ENCODE assay signal across 21 mouse cellular contexts in the genomic region with DNA sequence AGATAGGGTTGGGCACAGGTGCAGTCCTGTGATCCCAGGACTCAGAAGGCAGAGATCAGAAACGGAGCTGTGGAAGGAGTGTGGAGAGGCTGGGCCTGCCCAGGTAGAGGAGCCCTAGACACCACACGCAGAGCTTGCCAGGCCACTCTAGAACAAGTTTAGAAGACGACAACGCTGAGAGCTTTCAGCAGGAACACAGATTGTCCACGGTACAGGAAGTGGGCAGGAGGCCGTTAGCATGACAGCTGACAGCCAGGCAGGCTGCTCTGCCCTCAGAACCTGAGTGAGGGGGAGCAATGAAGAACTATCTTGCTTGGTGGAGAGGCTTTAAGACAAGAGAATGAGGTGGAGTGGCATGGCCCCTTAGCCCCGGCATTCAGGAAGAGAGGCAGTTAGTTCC. TPM values are rescaled to one million over a fixed set of nuclear protein-coding genes. Genes with fewer than 3 reads are reported as not detected.
DNase-seq lines count a peak whose midpoint lies in the region; ATAC-seq lines count a peak whose summit lies in the region.
"Had no signal": no experiment of that assay in that cellular context is flagged by ENCODE, and none has a peak within 500 bp of the region (broad histone marks: within the 10 kb centered on the region; RNA-seq: fewer than 3 reads in every experiment).

No protein-coding gene starts in this region.

- peaks cover 22% of the 10 kb centered on the region for H3K36me3 ChIP-seq in heart, embryonic 16.5 days (ENCODE audit: control insufficient read depth, insufficient read depth)

- peak; percentile 32; the same call in 1 of the 2 replicates for ATAC-seq in heart, embryonic 16.5 days (replicated peaks; ENCODE audit: extremely low read depth, insufficient read depth, low FRiP score)
- ATAC-seq in granulocyte monocyte progenitor cell, adult 5-6 weeks (replicated peaks; ENCODE audit: poor library complexity, severe bottlenecking), result peak; percentile 63
- ATAC-seq: intestine, embryonic 15.5 days; liver, embryonic 12.5 days; Patski had no signal

- no peak overlapping the region for H3K4me2 ChIP-seq in heart, embryonic 16.5 days (ENCODE audit: low read depth, low read length)
- H3K4me2 ChIP-seq: embryonic facial prominence, embryonic 15.5 days; heart, embryonic 11.5 days; intestine, embryonic 15.5 days; liver, embryonic 12.5 days; lung, embryonic 15.5 days; neural tube, embryonic 13.5 days had no signal

- H3K4me3 ChIP-seq in heart, embryonic 16.5 days (ENCODE audit: low read length), result no peak overlapping the region
- H3K4me3 ChIP-seq: embryonic facial prominence, embryonic 15.5 days; forebrain, embryonic 10.5 days; hindbrain, embryonic 10.5 days; intestine, embryonic 15.5 days; liver, embryonic 12.5 days; lung, embryonic 15.5 days; neural tube, embryonic 13.5 days had no signal

- intact Hi-C loops in heart, postnatal 10 days (cut with DNase I), result no loop called here
- intact Hi-C loops in heart, postnatal 14 days (cut with DNase I), result no loop called here

- H3K9ac ChIP-seq in heart, embryonic 16.5 days (ENCODE audit: low read length), result no peak overlapping the region
- H3K9ac ChIP-seq: embryonic facial prominence, embryonic 15.5 days; intestine, embryonic 15.5 days; liver, embryonic 12.5 days; lung, embryonic 15.5 days; neural tube, embryonic 13.5 days had no signal

- 51% methylated on average over 7 of the region's 7 CpGs for WGBS in heart, embryonic 16.5 days

- no peaks in the 10 kb centered on the region for H3K9me3 ChIP-seq in heart, embryonic 16.5 days (replicated peaks; ENCODE audit: control insufficient read depth, low read length)
- H3K9me3 ChIP-seq: embryonic facial prominence, embryonic 15.5 days; forebrain, embryonic 10.5 days; hindbrain, embryonic 10.5 days; intestine, embryonic 15.5 days; liver, embryonic 12.5 days; lung, embryonic 15.5 days; neural tube, embryonic 13.5 days had no signal

- H3K4me1 ChIP-seq in heart, embryonic 16.5 days (ENCODE audit: control insufficient read depth, insufficient read depth, low read length), result no peaks in the 10 kb centered on the region
- H3K4me1 ChIP-seq: embryonic facial prominence, embryonic 15.5 days; forebrain, embryonic 10.5 days; hindbrain, embryonic 10.5 days; intestine, embryonic 15.5 days; lung, embryonic 15.5 days; neural tube, embryonic 13.5 days had no signal

- DNase-seq in heart, postnatal 10 days, result no peak
- peak; percentile 12 to 31 for DNase-seq in natural killer cell, adult 2 months (ENCODE audit: low spot score in 2 of 2)
- peak; percentile 69 for DNase-seq in thymus, postnatal 4 days
- no peak for DNase-seq in layer of hippocampus, postnatal 10 days (ENCODE audit: low spot score in 2 of 2)
- no peak for DNase-seq in right cerebral cortex, postnatal 25 days
- no peak for DNase-seq in heart, postnatal 14 days
- DNase-seq: cerebellum, postnatal 10 days; embryo, embryonic 11 days; gastrocnemius, postnatal 10 days; kidney, postnatal 14 days had no signal

- peak overlapping the region; percentile 16; the same call in 1 of the 2 replicates for H3K27ac ChIP-seq in heart, embryonic 16.5 days (ENCODE audit: low read length)
- H3K27ac ChIP-seq: embryonic facial prominence, embryonic 15.5 days; forebrain, embryonic 10.5 days; hindbrain, embryonic 10.5 days; intestine, embryonic 15.5 days; liver, embryonic 12.5 days; lung, embryonic 15.5 days; neural tube, embryonic 13.5 days had no signal

- H3K27me3 ChIP-seq in heart, embryonic 16.5 days (ENCODE audit: control insufficient read depth, insufficient read depth, low read length), result no peaks in the 10 kb centered on the region
- H3K27me3 ChIP-seq: embryonic facial prominence, embryonic 15.5 days; intestine, embryonic 15.5 days; liver, embryonic 12.5 days; lung, embryonic 15.5 days; neural tube, embryonic 13.5 days; Patski had no signal

RNA-seq across cellular contexts. Expression of a gene that starts 14.4 kb away (rescaled TPM):
- polyA plus RNA-seq in heart, embryonic 16.5 days (2015; fragmentation: Nextera tagmentation; extraction: Ambion mirVana), result 42.9 and 44.7 TPM in 2 replicates
- 10 to 100 TPM; 16.1 to 17.2 TPM for total RNA-seq in heart, postnatal 10 days (2021)
- total RNA-seq in granulocyte monocyte progenitor cell, adult 5-6 weeks (2014; fragmentation: Nextera tagmentation), result 56.0 and 71.4 TPM in 2 replicates
- total RNA-seq in granulocyte monocyte progenitor cell, adult 5-6 weeks (2017), result 166 and 248 TPM in 2 replicates
- total RNA-seq in layer of hippocampus, postnatal 10 days (2021), result 10 to 100 TPM; 28.1 to 35.3 TPM
- 10 to 100 TPM in 1 of 2 experiments, 1 to 10 TPM in 1; 8.2 to 11.2 TPM for total RNA-seq in heart, postnatal 14 days (2021)

RNA-seq across cellular contexts. Expression of a gene that starts 25.5 kb away (rescaled TPM):
- polyA plus RNA-seq in heart, embryonic 16.5 days (2015; fragmentation: Nextera tagmentation; extraction: Ambion mirVana), result 66.6 and 66.9 TPM in 2 replicates
- 10 to 100 TPM; 30.4 to 31.5 TPM for total RNA-seq in heart, postnatal 10 days (2021)
- 79.4 and 107 TPM in 2 replicates for total RNA-seq in granulocyte monocyte progenitor cell, adult 5-6 weeks (2014; fragmentation: Nextera tagmentation)
- total RNA-seq in granulocyte monocyte progenitor cell, adult 5-6 weeks (2017), result 199 and 236 TPM in 2 replicates
- total RNA-seq in layer of hippocampus, postnatal 10 days (2021), result 10 to 100 TPM; 29.2 to 33.8 TPM
- total RNA-seq in heart, postnatal 14 days (2021), result 10 to 100 TPM; 20.9 to 23.5 TPM

Comparison
In these comparisons a context has a peak if more than half of its experiments do, and no peak if none do; other contexts are left out.
1. DNase-seq: peak in natural killer cell, adult 2 months (2 of 2) and thymus, postnatal 4 days (single experiment); none in heart, postnatal 10 days (0 of 2), layer of hippocampus, postnatal 10 days (0 of 2), right cerebral cortex, postnatal 25 days (single experiment) and heart, postnatal 14 days (0 of 2).